Mouse (Mus musculus) testis, adult 2 months (tissue): ENCODE data around the gene Celsr1. TPM values are rescaled to one million over a fixed set of nuclear protein-coding genes. Genes with fewer than 3 reads are reported as not detected.
A peak's percentile ranks its signal among the peaks of the same experiment; 100 is the strongest.

Source experiments
- H3K27ac ChIP-seq: fragments of 200-500 bp; 2 replicates; pipeline ENCODE4 v1.5.1; 2012; ENCODE audit warnings: low read depth, low read length; ENCODE audit not compliant: control insufficient read depth, insufficient read depth
- H3K27me3 ChIP-seq: fragments of 200-500 bp; 2 replicates; pipeline ENCODE4 v1.6.1; 2012; ENCODE audit warnings: mild to moderate bottlenecking, low read length, moderate library complexity; ENCODE audit not compliant: control insufficient read depth, insufficient read depth
- H3K36me3 ChIP-seq: fragments of 200-500 bp; 2 replicates; pipeline ENCODE4 v1.6.1; 2012; ENCODE audit warnings: mild to moderate bottlenecking, low read length; ENCODE audit not compliant: control insufficient read depth, insufficient read depth
- H3K4me1 ChIP-seq: fragments of 200-500 bp; 2 replicates; pipeline ENCODE4 v1.6.1; 2012; ENCODE audit warnings: low read length; ENCODE audit not compliant: control insufficient read depth, insufficient read depth
- H3K4me3 ChIP-seq: fragments of 200-500 bp; 2 replicates; pipeline ENCODE4 v1.5.1; 2012; ENCODE audit warnings: low read depth, mild to moderate bottlenecking, low read length, moderate library complexity, mixed read lengths; ENCODE audit not compliant: control insufficient read depth
- CTCF ChIP-seq: fragments of 200-500 bp; IDR thresholded peaks from 2 replicates; pipeline ENCODE4 v1.5.1; 2012; ENCODE audit warnings: low read depth, mild to moderate bottlenecking, inconsistent platforms, low read length, moderate library complexity; ENCODE audit not compliant: control insufficient read depth, insufficient read depth, insufficient replicate concordance
- POLR2A ChIP-seq: fragments of 200-500 bp; IDR thresholded peaks from 2 replicates; pipeline ENCODE4 v1.6.1; 2012; ENCODE audit warnings: low read depth, mild to moderate bottlenecking, inconsistent platforms, low read length, moderate library complexity; ENCODE audit not compliant: control insufficient read depth
- polyA plus RNA-seq: library from polyadenylated mRNA; depleted of rRNA; stranded (reverse); fragments of >200 nt; gene quantifications from 2 replicates; pipeline ENCODE4 v1.2.3, GENCODE M21; 2012

Celsr1 gene
- polyA plus RNA-seq, 1 experiment, result 0.15 TPM

GRCm38 (mm10) chr15:85913605-85914004, 120.0 kb downstream of the Celsr1 start:
- H3K36me3 ChIP-seq, result no peaks in the 10 kb centered on the region
- TF ChIP-seq CTCF, result peak; percentile 97
- no peak for TF ChIP-seq POLR2A
- no peaks in the 10 kb centered on the region for H3K4me1 ChIP-seq
- no peak overlapping the region for H3K4me3 ChIP-seq
- no peak overlapping the region for H3K27ac ChIP-seq
- H3K27me3 ChIP-seq, result no peaks in the 10 kb centered on the region

GRCm38 (mm10) chr15:85909931-85910330, 123.6 kb downstream of the Celsr1 start:
- Histone ChIP-seq H3K27me3 (no peaks in the 10 kb centered on the region), H3K36me3 (no peaks in the 10 kb centered on the region), H3K27ac (no peak overlapping the region), H3K4me3 (no peak overlapping the region), H3K4me1 (no peaks in the 10 kb centered on the region)
- TF ChIP-seq CTCF, result no peak
- TF ChIP-seq POLR2A, result no peak

- no peak overlapping the region for H3K27ac ChIP-seq
Measured at GRCm38 (mm10) chr15:85909492-85909829, 124.1 kb downstream of the Celsr1 start.

GRCm38 (mm10) chr15:85908660-85909491, 124.7 kb downstream of the Celsr1 start:
- no peaks in the 10 kb centered on the region for H3K36me3 ChIP-seq

More at GRCm38 (mm10) chr15:85909492-85909829, 124.1 kb downstream of the Celsr1 start:
- Histone ChIP-seq H3K27me3 (no peaks in the 10 kb centered on the region), H3K4me1 (no peaks in the 10 kb centered on the region), H3K36me3 (no peaks in the 10 kb centered on the region), H3K4me3 (no peak overlapping the region)
- TF ChIP-seq POLR2A, result no peak
- no peak for TF ChIP-seq CTCF

GRCm38 (mm10) chr15:85903826-85904225, 129.8 kb downstream of the Celsr1 start:
- no peaks in the 10 kb centered on the region for H3K4me1 ChIP-seq
- H3K36me3 ChIP-seq, result no peaks in the 10 kb centered on the region
- no peak overlapping the region for H3K4me3 ChIP-seq
- TF ChIP-seq CTCF (peak; percentile 47; the same call in 1 of the 2 replicates), POLR2A (no peak)
- H3K27ac ChIP-seq, result no peak overlapping the region
- H3K27me3 ChIP-seq, result no peaks in the 10 kb centered on the region

More at GRCm38 (mm10) chr15:85908660-85909491, 124.7 kb downstream of the Celsr1 start:
- TF ChIP-seq POLR2A, result no peak
- TF ChIP-seq CTCF, result no peak
- no peaks in the 10 kb centered on the region for H3K4me1 ChIP-seq
- H3K27ac ChIP-seq, result no peak overlapping the region
- H3K4me3 ChIP-seq, result no peak overlapping the region
- H3K27me3 ChIP-seq, result no peaks in the 10 kb centered on the region

GRCm38 (mm10) chr15:85902505-85902904, 131.1 kb downstream of the Celsr1 start:
- Histone ChIP-seq H3K36me3 (no peaks in the 10 kb centered on the region), H3K4me3 (no peak overlapping the region), H3K4me1 (no peaks in the 10 kb centered on the region), H3K27me3 (no peaks in the 10 kb centered on the region), H3K27ac (no peak overlapping the region)
- TF ChIP-seq CTCF (no peak), POLR2A (no peak)

- H3K4me1 ChIP-seq, result no peaks in the 10 kb centered on the region
- no peak for TF ChIP-seq CTCF
- TF ChIP-seq POLR2A, result no peak
- no peak overlapping the region for H3K4me3 ChIP-seq
- H3K27ac ChIP-seq, result no peak overlapping the region
- no peaks in the 10 kb centered on the region for H3K27me3 ChIP-seq
- H3K36me3 ChIP-seq, result no peaks in the 10 kb centered on the region
Measured at GRCm38 (mm10) chr15:85900801-85901200, 132.8 kb downstream of the Celsr1 start.

GRCm38 (mm10) chr15:85900318-85900717, 133.3 kb downstream of the Celsr1 start:
- H3K4me1 ChIP-seq, result no peaks in the 10 kb centered on the region
- H3K27ac ChIP-seq, result no peak overlapping the region
- no peaks in the 10 kb centered on the region for H3K36me3 ChIP-seq
- H3K4me3 ChIP-seq, result no peak overlapping the region
- no peaks in the 10 kb centered on the region for H3K27me3 ChIP-seq
- TF ChIP-seq CTCF (no peak), POLR2A (no peak)
